Mouse (Mus musculus): ENCODE data around the gene Sit1. TPM values are rescaled to one million over a fixed set of nuclear protein-coding genes. Genes with fewer than 3 reads are reported as not detected.

Sit1 gene
- polyA plus RNA-seq, 1 experiment from 2014 or later: not detected

DNA sequence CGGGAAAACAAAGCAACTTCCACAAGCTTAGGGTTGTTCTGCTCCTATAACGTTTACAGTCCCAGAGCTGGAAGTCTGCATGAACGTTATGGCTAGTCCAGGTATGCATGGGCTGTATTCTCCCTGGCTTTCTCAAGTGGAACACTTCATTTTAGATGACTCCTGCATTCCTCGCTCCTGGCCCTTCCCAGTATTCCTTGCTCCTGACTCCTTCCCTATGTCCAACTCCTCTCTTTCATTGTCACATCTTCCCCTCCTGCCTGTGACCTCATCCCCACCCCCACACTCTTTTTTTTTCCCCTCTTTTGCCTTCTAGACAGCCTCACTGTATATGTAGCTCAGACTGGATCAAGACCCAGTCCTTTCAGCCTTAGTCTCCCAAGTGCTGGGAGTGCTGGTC, 30.3 kb upstream of the Sit1 start:
- no peaks in the 10 kb centered on the region for H3K36me3 ChIP-seq (replicated peaks; ENCODE audit: control insufficient read depth, insufficient read depth)
- H3K27ac ChIP-seq: no peak overlapping the region
- H3K4me2 ChIP-seq (replicated peaks): no peak overlapping the region
- no peak overlapping the region for H3K4me3 ChIP-seq (replicated peaks; ENCODE audit: low read length)
- H3K4me1 ChIP-seq (replicated peaks; ENCODE audit: control insufficient read depth, insufficient read depth, low read length): 0 out of 2 replicates have a peak, but pooled peaks cover 2% of the 10 kb centered on the region
- no peak for ATAC-seq (ENCODE audit: low FRiP score)
- H3K27me3 ChIP-seq (ENCODE audit: control insufficient read depth, insufficient read depth, low read length): peaks cover 9% of the 10 kb centered on the region
- H3K9ac ChIP-seq: no peak overlapping the region
- no peak for DNase-seq (ENCODE audit: low spot score)
- H3K9me3 ChIP-seq (ENCODE audit: control insufficient read depth, low read length): no peaks in the 10 kb centered on the region
- WGBS: 82% methylated on average over 4 of the region's 4 CpGs

DNA sequence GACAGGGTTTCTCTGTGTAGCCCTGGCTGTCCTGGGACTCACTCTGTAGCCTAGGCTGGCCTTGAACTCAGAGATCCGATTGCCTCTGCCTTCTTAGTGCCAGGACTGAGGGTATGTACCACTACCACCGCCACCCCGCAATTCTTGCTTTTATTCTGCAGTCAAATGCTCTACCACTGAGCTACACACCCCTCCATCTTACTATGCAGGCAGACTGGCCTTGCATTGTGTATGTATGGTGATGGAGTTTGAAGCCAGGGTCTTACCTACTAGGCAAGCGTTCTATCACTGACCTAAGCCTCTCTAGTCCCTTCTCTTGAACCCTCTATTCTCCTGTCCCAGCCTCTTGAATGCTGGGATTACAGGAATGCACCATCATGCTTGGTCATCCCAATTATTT, 29.8 kb upstream of the Sit1 start:
- DNase-seq (ENCODE audit: low spot score): no peak
- Histone ChIP-seq H3K36me3 (replicated peaks; ENCODE audit: control insufficient read depth, insufficient read depth) (no peaks in the 10 kb centered on the region), H3K27me3 (ENCODE audit: control insufficient read depth, insufficient read depth, low read length) (peaks cover 13% of the 10 kb centered on the region), H3K27ac (no peak overlapping the region), H3K9me3 (ENCODE audit: control insufficient read depth, low read length) (no peaks in the 10 kb centered on the region), H3K4me2 (replicated peaks) (no peak overlapping the region), H3K4me3 (replicated peaks; ENCODE audit: low read length) (no peak overlapping the region), H3K9ac (no peak overlapping the region), H3K4me1 (replicated peaks; ENCODE audit: control insufficient read depth, insufficient read depth, low read length) (peaks cover 7% of the 10 kb centered on the region; the same call in 1 of the 2 replicates)
- WGBS: 88% methylated on average over 4 of the region's 4 CpGs
- no peak for ATAC-seq (ENCODE audit: low FRiP score)

DNA sequence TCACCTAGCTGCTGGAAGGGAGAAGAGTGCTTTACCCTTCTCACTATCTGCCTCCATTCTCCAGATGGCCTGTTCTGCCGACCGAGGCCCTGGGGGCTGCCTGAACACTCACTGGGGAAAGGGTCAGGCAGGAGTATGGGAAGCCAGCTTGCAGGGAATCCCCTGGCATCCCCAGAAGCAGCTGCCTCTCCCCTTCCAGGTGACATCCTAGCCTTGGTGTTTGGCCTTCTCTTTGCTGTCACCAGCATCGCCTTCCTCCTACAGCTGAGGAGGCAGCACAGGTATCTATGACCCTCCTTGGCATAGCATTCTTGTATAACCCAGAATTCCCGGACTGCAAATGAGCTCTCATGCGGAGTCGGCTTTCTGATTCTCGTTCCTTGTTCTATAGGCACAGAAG, 29.1 kb upstream of the Sit1 start:
- no peak overlapping the region for H3K9ac ChIP-seq
- H3K4me3 ChIP-seq (replicated peaks; ENCODE audit: low read length): no peak overlapping the region
- no peak for DNase-seq (ENCODE audit: low spot score)
- H3K27ac ChIP-seq: no peak overlapping the region
- H3K4me1 ChIP-seq (replicated peaks; ENCODE audit: control insufficient read depth, insufficient read depth, low read length): peaks cover 13% of the 10 kb centered on the region; the same call in 1 of the 2 replicates
- H3K36me3 ChIP-seq (replicated peaks; ENCODE audit: control insufficient read depth, insufficient read depth): no peaks in the 10 kb centered on the region
- no peaks in the 10 kb centered on the region for H3K9me3 ChIP-seq (ENCODE audit: control insufficient read depth, low read length)
- WGBS: 66% methylated on average over 7 of the region's 7 CpGs
- no peak overlapping the region for H3K4me2 ChIP-seq (replicated peaks)
- ATAC-seq (ENCODE audit: low FRiP score): no peak
- H3K27me3 ChIP-seq (ENCODE audit: control insufficient read depth, insufficient read depth, low read length): peaks cover 19% of the 10 kb centered on the region

DNA sequence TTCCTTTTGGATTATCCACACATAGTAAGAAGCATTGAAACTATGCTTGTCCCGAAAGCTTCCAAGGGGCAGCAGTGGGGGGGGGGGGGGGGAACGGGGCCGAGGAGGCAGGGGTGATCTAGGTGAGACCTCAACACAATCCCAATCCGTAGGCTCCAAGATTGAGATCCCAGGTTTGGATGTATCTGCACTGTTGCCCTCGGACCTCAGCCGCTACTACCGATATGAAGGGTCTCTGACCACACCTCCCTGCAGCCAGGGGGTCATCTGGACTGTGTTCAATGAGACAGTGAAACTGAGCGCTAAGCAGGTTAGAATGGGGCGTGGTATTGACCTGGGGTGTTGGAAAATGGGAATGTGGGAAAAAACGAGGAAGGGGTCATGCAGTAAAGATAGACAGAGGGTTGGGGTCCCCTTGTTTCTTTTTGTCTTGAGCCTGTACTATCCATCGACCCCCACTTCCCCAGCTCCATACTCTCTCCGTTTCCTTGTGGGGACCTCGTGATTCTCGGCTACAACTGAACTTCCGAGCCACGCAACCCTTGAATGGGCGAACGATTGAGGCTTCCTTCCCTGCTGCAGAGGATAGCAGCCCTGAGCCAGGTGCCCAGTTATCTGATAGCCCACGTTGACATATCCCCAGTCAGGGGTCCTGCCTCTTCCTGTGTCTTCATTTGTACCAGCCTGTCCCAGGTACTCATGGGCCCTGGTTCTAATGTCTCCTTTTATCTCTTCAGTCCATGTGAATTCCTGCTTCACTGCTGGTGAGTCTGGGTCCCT, 28.3 kb upstream of the Sit1 start:
- H3K27ac ChIP-seq: no peak overlapping the region
- H3K4me3 ChIP-seq (replicated peaks; ENCODE audit: low read length): no peak overlapping the region
- H3K36me3 ChIP-seq (replicated peaks; ENCODE audit: control insufficient read depth, insufficient read depth): no peaks in the 10 kb centered on the region
- WGBS: 81% methylated on average over 18 of the region's 19 CpGs
- no peaks in the 10 kb centered on the region for H3K9me3 ChIP-seq (ENCODE audit: control insufficient read depth, low read length)
- no peak overlapping the region for H3K9ac ChIP-seq
- no peak overlapping the region for H3K4me2 ChIP-seq (replicated peaks)
- H3K27me3 ChIP-seq (ENCODE audit: control insufficient read depth, insufficient read depth, low read length): peaks cover 27% of the 10 kb centered on the region
- peaks cover 13% of the 10 kb centered on the region; the same call in 1 of the 2 replicates for H3K4me1 ChIP-seq (replicated peaks; ENCODE audit: control insufficient read depth, insufficient read depth, low read length)
- ATAC-seq (ENCODE audit: low FRiP score): no peak
- no peak for DNase-seq (ENCODE audit: low spot score)

- H3K4me2 ChIP-seq (replicated peaks): peak overlapping the region; percentile 54
- DNase-seq (ENCODE audit: low spot score) (no peak), ATAC-seq (ENCODE audit: low FRiP score) (no peak)
- H3K36me3 ChIP-seq (replicated peaks; ENCODE audit: control insufficient read depth, insufficient read depth): no peaks in the 10 kb centered on the region
- H3K4me1 ChIP-seq (replicated peaks; ENCODE audit: control insufficient read depth, insufficient read depth, low read length): peaks cover 13% of the 10 kb centered on the region; the same call in 1 of the 2 replicates
- H3K4me3 ChIP-seq (replicated peaks; ENCODE audit: low read length): no peak overlapping the region
- H3K9me3 ChIP-seq (ENCODE audit: control insufficient read depth, low read length): no peaks in the 10 kb centered on the region
- H3K27ac ChIP-seq: no peak overlapping the region
- no peak overlapping the region for H3K9ac ChIP-seq
- peaks cover 27% of the 10 kb centered on the region for H3K27me3 ChIP-seq (ENCODE audit: control insufficient read depth, insufficient read depth, low read length)
- WGBS: 28% methylated on average over 9 of the region's 9 CpGs
Measured at GRCm38 (mm10) chr4:43509109-43509508, 25.6 kb upstream of the Sit1 start.

GRCm38 (mm10) chr4:43508666-43508997, 25.1 kb upstream of the Sit1 start:
- WGBS: 12% methylated on average over 13 of the region's 13 CpGs
- ATAC-seq (ENCODE audit: low FRiP score) (peak; percentile 40; the same call in 1 of the 2 replicates), DNase-seq (ENCODE audit: low spot score) (no peak)
- Histone ChIP-seq H3K36me3 (replicated peaks; ENCODE audit: control insufficient read depth, insufficient read depth) (no peaks in the 10 kb centered on the region), H3K27me3 (ENCODE audit: control insufficient read depth, insufficient read depth, low read length) (peaks cover 27% of the 10 kb centered on the region), H3K4me2 (replicated peaks) (peak overlapping the region; percentile 54), H3K4me1 (replicated peaks; ENCODE audit: control insufficient read depth, insufficient read depth, low read length) (peaks cover 13% of the 10 kb centered on the region; the same call in 1 of the 2 replicates), H3K27ac (no peak overlapping the region), H3K9me3 (ENCODE audit: control insufficient read depth, low read length) (no peaks in the 10 kb centered on the region), H3K9ac (0 out of 2 replicates have a peak overlapping the region, but pooled peaks have one; percentile 16), H3K4me3 (replicated peaks; ENCODE audit: low read length) (peak overlapping the region; percentile 20)

GRCm38 (mm10) chr4:43507938-43508665, 24.6 kb upstream of the Sit1 start:
- Histone ChIP-seq H3K9me3 (ENCODE audit: control insufficient read depth, low read length) (no peaks in the 10 kb centered on the region), H3K36me3 (replicated peaks; ENCODE audit: control insufficient read depth, insufficient read depth) (no peaks in the 10 kb centered on the region), H3K4me1 (replicated peaks; ENCODE audit: control insufficient read depth, insufficient read depth, low read length) (peaks cover 13% of the 10 kb centered on the region; the same call in 1 of the 2 replicates), H3K9ac (0 out of 2 replicates have a peak overlapping the region, but pooled peaks have one; percentile 16), H3K4me3 (replicated peaks; ENCODE audit: low read length) (peak overlapping the region; percentile 20), H3K27ac (no peak overlapping the region), H3K27me3 (ENCODE audit: control insufficient read depth, insufficient read depth, low read length) (peaks cover 27% of the 10 kb centered on the region), H3K4me2 (replicated peaks) (peak overlapping the region; percentile 54)
- DNase-seq (ENCODE audit: low spot score) (no peak), ATAC-seq (ENCODE audit: low FRiP score) (peak; percentile 34; the same call in 1 of the 2 replicates)
- WGBS: 12% methylated on average over 22 of the region's 22 CpGs

DNA sequence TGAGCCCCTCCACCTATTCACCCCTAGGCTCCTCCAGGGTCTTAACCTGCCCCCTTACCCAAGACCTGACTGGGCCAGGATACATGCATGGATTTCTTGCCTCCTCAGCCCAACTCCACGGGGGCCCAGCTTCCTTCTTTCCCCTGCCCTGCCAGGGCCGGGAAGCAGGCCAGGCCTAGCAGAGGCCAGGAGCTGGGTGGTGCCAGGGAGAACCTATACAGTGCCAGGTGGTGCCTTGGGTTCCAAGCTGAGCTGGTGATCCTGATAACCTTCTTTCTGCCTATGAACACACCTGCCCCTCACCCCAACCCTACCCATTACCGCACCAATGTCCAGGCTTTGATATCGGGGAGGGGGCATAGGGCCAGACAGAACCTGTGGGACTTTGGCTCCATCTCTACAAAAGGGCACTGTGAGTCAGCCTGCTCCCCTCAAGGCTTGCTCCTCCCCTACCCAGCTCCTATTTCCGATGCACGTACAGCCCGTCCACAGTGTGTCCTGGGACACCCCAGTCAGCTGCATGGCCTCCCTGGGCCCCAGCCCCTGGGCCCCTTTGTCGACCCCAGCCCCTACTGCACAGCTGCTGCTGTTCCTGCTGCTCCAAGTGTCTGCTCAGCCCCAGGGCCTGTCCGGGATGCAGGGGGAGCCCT, 23.1 kb upstream of the Sit1 start, which contains the start of gene Car9:
Gene Car9, plus strand, starts transcription at position 431 of the 650 bp plus-strand sequence.
- ATAC-seq (ENCODE audit: low FRiP score): 0 out of 2 replicates have a peak, but pooled peaks have one; percentile 37
- no peak for DNase-seq (ENCODE audit: low spot score)
- Histone ChIP-seq H3K4me3 (replicated peaks; ENCODE audit: low read length) (no peak within 1 kb of the TSS), H3K9me3 (ENCODE audit: control insufficient read depth, low read length) (no peaks in the 10 kb centered on the region), H3K4me1 (replicated peaks; ENCODE audit: control insufficient read depth, insufficient read depth, low read length) (peaks cover 13% of the 10 kb centered on the region; the same call in 1 of the 2 replicates), H3K27me3 (ENCODE audit: control insufficient read depth, insufficient read depth, low read length) (peaks cover 27% of the 10 kb centered on the region), H3K4me2 (replicated peaks) (peak within 1 kb of the TSS; percentile 54; the same call in 1 of the 2 replicates), H3K27ac (no peak within 1 kb of the TSS), H3K36me3 (replicated peaks; ENCODE audit: control insufficient read depth, insufficient read depth) (no peaks in the 10 kb centered on the region), H3K9ac (no peak within 1 kb of the TSS)
- 57% methylated on average over 9 of the region's 9 CpGs for WGBS

- Histone ChIP-seq H3K9ac (no peak overlapping the region), H3K9me3 (ENCODE audit: control insufficient read depth, low read length) (no peaks in the 10 kb centered on the region), H3K4me3 (replicated peaks; ENCODE audit: low read length) (no peak overlapping the region), H3K36me3 (replicated peaks; ENCODE audit: control insufficient read depth, insufficient read depth) (no peaks in the 10 kb centered on the region), H3K4me2 (replicated peaks) (no peak overlapping the region), H3K4me1 (replicated peaks; ENCODE audit: control insufficient read depth, insufficient read depth, low read length) (peaks cover 13% of the 10 kb centered on the region; the same call in 1 of the 2 replicates), H3K27me3 (ENCODE audit: control insufficient read depth, insufficient read depth, low read length) (peaks cover 27% of the 10 kb centered on the region), H3K27ac (no peak overlapping the region)
- WGBS: 65% methylated on average over 8 of the region's 8 CpGs
- DNase-seq (ENCODE audit: low spot score) (no peak), ATAC-seq (ENCODE audit: low FRiP score) (no peak)
Measured at GRCm38 (mm10) chr4:43506074-43506473, 22.5 kb upstream of the Sit1 start.

Data from hindbrain, embryonic 14.5 days (tissue).